Mouse (Mus musculus) urinary bladder, postnatal 10 days (tissue): ENCODE results near the gene Nup107.
"Not testable (repeated sequence)": the region's sequence is repeated elsewhere in the genome, so short reads cannot be mapped to it uniquely, and the experiment has no call there.

Experiments
- DNase-seq: peaks from one replicate; pipeline ENCODE4 v3.0.0; 2022; ENCODE audit warnings: low spot score

The Nup107 gene

GRCm38 (mm10) chr10:117735396-117735795 lies 57.1 kb downstream of the Nup107 start:
- not testable (repeated sequence) for DNase-seq

- not testable (repeated sequence) for DNase-seq
Measured at GRCm38 (mm10) chr10:117734104-117734852, 58.2 kb downstream of the Nup107 start.

GRCm38 (mm10) chr10:117733626-117734025 lies 58.9 kb downstream of the Nup107 start:
- not testable (repeated sequence) for DNase-seq

GRCm38 (mm10) chr10:117732962-117733592 lies 59.4 kb downstream of the Nup107 start:
- DNase-seq, result no peak

GRCm38 (mm10) chr10:117732184-117732583 lies 60.3 kb downstream of the Nup107 start:
- DNase-seq, result no peak

- DNase-seq, result no peak
Measured at GRCm38 (mm10) chr10:117731244-117732101, 61.0 kb downstream of the Nup107 start.

- DNase-seq, result no peak
Measured at GRCm38 (mm10) chr10:117730637-117731203, 61.8 kb downstream of the Nup107 start.

- DNase-seq, result no peak
Measured at GRCm38 (mm10) chr10:117730140-117730539, 62.4 kb downstream of the Nup107 start.

GRCm38 (mm10) chr10:117729139-117729814 lies 63.2 kb downstream of the Nup107 start:
- no peak for DNase-seq

GRCm38 (mm10) chr10:117728574-117728973 lies 63.9 kb downstream of the Nup107 start:
- DNase-seq, result no peak

- no peak for DNase-seq
Measured at GRCm38 (mm10) chr10:117727518-117728110, 64.9 kb downstream of the Nup107 start.

GRCm38 (mm10) chr10:117726888-117727385 lies 65.6 kb downstream of the Nup107 start:
- no peak for DNase-seq

GRCm38 (mm10) chr10:117726350-117726749 lies 66.2 kb downstream of the Nup107 start:
- no peak for DNase-seq

GRCm38 (mm10) chr10:117725671-117726070 lies 66.8 kb downstream of the Nup107 start:
- no peak for DNase-seq

GRCm38 (mm10) chr10:117724804-117725361 lies 67.6 kb downstream of the Nup107 start:
- no peak for DNase-seq

GRCm38 (mm10) chr10:117724136-117724718 lies 68.3 kb downstream of the Nup107 start:
- DNase-seq, result no peak

GRCm38 (mm10) chr10:117718161-117719119 lies 74.1 kb downstream of the Nup107 start:
- no peak for DNase-seq

GRCm38 (mm10) chr10:117717583-117717982 lies 74.9 kb downstream of the Nup107 start:
- DNase-seq, result no peak

- DNase-seq, result no peak
Measured at GRCm38 (mm10) chr10:117716686-117717085, 75.8 kb downstream of the Nup107 start.
